Mouse (Mus musculus): Measurements from ENCODE around the gene D930007J09Rik. TPM values are rescaled to one million over a fixed set of nuclear protein-coding genes. Genes with fewer than 3 reads are reported as not detected.

D930007J09Rik gene
- polyA plus RNA-seq, 1 experiment: 0.50 TPM

DNA sequence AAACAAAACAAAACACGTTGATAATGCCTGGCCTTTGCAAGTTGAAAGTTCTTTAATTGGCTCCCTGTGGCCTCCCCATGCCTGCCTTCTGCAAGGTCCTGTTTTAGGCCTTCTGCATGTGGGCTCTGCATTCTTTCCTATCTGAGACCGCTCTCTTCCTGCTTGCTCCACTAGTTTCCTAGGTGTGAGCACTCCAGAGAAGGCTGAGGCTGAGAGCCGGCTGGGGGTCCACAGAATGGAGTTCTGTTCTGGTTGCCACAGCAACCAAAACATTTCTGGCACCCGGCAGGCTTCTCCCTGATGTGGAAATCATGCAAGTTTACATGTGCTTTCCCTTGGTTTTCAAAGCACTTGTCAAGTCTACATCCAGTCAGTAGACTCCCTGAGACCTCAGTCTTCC lies 43.6 kb downstream of the D930007J09Rik start:
- DNase-seq (ENCODE audit: low read depth): no peak

Other genes starting within 250 kb of the D930007J09Rik start
- gene Mylk4, start 18.9 kb downstream of the D930007J09Rik start, polyA plus RNA-seq (2012; rRNA removed): 0.05 and 0.15 TPM in 2 replicates
- gene Wrnip1, start 811 bp downstream of the D930007J09Rik start, polyA plus RNA-seq (2012; rRNA removed): 27.3 and 28.1 TPM in 2 replicates
- 4.1 and 6.2 TPM in 2 replicates for gene Serpinb1a, start 48.3 kb upstream of the D930007J09Rik start, polyA plus RNA-seq (2012; rRNA removed)
- gene Serpinb1c, start 95.4 kb upstream of the D930007J09Rik start, polyA plus RNA-seq (2012; rRNA removed): not detected in 2 replicates
- gene Serpinb6b, start 162.4 kb upstream of the D930007J09Rik start, polyA plus RNA-seq (2012; rRNA removed): 4.9 and 7.3 TPM in 2 replicates
- 11.6 and 14.1 TPM in 2 replicates for gene Serpinb9, start 200.4 kb upstream of the D930007J09Rik start, polyA plus RNA-seq (2012; rRNA removed)
- gene Serpinb9b, start 224.6 kb upstream of the D930007J09Rik start, polyA plus RNA-seq (2012; rRNA removed): 0.04 and 0.14 TPM in 2 replicates

Data from gonadal fat pad, adult 2 months (tissue).